Mouse (Mus musculus) yolk sac, embryonic 10.5 days (tissue): Measurements from ENCODE around the gene Olfr710.
"Not testable (repeated sequence)": the region's sequence is repeated elsewhere in the genome, so short reads cannot be mapped to it uniquely, and the experiment has no call there.

Experiments used
- DNase-seq: peaks from one replicate; pipeline ENCODE4 v3.0.0-alpha.2; 2017; ENCODE audit warnings: low spot score

The Olfr710 gene

DNA sequence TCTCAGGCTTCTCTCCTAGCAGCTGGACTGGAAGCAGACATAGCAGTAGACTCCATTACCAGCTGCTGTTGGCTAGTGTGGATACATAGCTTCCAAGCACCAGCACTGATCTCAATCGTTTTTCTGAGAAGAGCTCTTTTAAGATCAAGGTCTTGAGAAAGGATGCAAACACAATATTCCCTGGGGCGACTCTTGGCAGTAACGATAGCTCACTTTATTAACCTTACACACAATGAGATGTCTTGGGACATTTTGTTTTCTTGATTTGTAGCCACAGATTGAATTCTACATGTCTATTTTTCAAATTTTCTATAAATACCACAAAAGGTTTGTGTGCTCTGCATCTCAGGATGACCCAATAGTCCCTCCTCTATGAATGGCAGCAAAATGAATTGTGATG is at the start of gene Olfr710:
Gene Olfr710 (minus strand): TSS at position 101 of the 400 bp plus-strand sequence.
- DNase-seq = no peak

DNA sequence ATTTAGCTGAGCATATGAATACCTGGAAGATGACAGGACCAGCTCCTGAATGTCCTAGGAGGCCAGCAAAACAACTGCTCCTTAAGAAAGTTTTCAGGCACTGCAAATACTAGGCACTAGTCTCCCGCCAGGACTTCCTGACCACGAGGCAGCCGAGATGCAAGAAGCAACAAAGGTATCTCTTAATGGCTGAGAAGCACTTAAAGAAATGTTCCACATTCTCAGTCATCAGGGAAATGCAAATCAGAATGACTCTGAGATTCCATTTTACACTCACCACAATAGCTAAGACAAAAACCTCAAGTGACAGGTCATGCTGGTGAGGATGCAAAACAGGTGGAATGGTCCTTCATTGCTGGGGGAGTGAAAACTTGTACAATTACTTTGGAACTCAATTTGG is 37.1 kb upstream of the Olfr710 start:
- no peak for DNase-seq

DNA sequence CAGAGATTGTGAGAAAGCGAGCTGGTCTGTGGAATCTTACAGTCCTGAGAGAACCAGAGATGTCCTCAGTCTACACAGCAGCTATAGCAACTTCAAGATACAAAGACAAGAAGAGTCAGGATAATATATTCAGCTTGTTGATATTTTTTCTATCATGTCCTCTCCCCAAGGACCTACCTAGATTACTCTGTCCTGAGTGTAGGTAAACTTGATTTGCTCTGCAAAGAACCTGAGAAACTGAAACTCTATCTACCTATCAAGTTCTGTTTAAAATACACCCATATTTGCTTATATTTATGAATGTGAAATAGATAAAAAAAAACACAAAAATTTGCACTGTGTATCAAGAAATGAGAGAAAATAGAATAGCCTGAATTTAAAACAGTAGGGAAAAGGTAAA is 27.2 kb upstream of the Olfr710 start, which contains the start of gene Olfr711:
Gene Olfr711 (minus strand): TSS at position 101 of the 400 bp plus-strand sequence.
- DNase-seq = no peak

DNA sequence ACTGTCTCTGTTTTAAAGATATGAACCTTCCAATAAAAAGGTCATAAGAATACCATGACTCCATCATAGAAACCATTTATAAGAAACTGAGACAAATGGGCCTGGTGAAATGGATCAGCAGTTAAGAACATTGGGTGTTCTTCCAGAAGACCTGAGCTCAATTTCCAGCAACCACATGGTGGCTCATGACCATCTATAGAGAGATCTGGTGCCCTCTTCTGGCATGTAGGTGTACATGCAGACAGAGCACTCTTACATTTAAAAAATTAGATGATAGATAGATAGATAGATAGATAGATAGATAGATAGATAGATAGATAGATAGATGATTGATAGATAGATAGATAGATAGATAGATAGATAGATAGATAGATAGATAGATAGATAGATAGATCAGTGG is 19.4 kb upstream of the Olfr710 start:
- DNase-seq = not testable (repeated sequence)

DNA sequence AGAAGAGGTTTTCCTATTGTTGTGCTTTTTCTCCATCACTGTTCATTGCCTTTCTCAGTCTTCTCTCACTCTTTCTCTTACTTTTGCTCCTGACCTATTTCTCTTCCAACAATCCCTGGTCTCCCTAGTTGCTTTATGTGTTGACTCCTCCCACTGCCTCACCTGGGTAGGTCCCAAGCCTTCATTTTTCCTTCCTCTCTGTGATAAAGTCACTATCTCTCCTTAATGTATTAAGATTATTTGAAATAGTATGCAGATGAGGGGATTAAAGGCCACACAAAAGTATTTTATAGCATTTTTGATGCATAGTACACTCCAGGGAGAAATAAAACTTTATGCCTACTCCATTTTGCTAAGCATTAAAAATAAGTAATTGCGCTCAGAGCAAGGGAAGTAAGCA is 15.7 kb upstream of the Olfr710 start, which contains the start of gene Olfr6:
Gene Olfr6 (minus strand): TSS at position 101 of the 400 bp plus-strand sequence.
- no peak for DNase-seq

DNA sequence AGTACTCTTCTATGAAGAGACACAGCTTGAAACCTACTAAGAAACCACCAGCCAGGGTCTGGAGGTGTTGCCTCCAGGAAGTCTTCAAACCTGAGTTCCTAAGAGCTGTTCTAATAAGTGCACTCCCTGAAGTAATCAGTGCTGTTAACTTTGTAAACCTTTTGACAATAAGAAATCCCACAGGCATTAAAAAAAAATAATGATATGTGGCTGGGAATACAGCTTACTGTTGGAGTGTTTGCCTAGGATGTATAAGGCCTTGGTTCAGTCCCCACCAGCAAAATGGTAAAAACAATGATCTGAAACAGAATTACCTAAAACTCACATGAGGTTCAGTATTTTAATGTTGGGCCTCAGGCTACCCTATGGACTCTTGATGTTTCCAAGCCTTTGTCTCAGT is 16.0 kb downstream of the Olfr710 start, which contains the start of gene Olfr709-ps1:
Gene Olfr709-ps1 (minus strand): TSS at position 101 of the 400 bp plus-strand sequence.
- DNase-seq = no peak

DNA sequence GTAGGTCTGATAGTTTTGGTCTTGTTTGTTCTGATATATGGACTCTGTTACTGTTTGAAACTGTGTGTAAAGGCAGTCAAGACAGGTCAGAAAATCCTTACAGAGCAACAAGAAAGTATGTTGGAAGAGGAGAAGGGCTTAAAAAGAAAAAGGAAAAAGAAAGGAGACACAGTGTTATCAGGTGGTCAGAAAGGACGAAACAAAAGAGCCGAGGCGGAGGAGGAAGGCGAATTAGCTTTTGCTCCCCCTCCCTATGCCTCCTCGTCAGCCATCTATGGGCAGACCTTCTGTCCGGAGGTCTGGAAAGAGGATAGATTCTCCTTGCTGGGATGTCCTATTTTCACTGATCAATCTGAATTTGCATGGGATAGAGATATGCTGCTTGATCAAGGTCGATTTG is 27.2 kb downstream of the Olfr710 start:
- DNase-seq = not testable (repeated sequence)

DNA sequence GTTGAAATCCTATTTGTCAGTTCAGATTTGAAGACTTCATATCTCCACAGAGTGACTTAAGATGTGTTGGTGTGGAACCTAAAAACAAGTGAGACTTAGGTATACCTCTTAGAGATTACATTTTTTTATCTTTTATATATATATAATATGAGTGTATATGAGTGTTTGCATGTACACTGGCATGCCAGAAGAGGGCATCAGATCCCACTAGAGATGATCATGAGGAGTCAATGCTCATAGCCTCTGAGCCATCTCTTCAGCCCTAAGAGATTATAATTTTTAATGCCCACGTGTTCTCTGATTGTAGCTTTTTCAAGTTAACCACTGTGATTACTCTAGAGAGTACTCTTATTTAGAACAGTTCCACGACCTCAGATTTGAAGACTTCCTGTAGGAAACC is 40.4 kb downstream of the Olfr710 start, which contains the start of gene Olfr1532-ps1:
Gene Olfr1532-ps1 (plus strand): TSS at position 326 of the 400 bp plus-strand sequence.
- DNase-seq = no peak

DNA sequence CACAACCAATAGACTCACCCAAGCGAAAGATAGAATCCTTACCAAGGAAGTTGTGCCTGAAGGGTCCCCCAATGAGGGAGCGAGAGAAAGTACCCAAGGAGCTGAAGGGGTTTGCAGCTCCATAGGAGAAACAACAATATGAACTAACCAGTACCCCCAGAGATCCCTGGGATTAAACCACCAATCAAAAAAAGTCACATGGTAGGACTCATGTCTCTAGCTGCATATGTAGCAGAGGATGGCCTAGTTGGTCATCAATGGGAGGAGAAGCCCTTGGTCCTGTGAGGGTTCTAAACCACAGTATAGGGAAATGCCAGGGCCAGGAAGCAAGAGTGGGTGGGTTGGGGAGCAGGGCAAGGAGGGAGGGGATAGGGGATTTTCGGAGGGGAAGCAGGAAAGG is 47.0 kb downstream of the Olfr710 start, which contains the start of gene Olfr707:
Gene Olfr707 (minus strand): TSS at position 101 of the 400 bp plus-strand sequence.
- DNase-seq = not testable (repeated sequence)
